Mouse (Mus musculus) retina, postnatal 1 day (tissue): ENCODE data around the gene Sorbs1.

Experiments
- DNase-seq: peaks from one replicate; pipeline ENCODE4 v3.0.0-alpha.2; 2012

Sorbs1 gene

GRCm38 (mm10) chr19:40336694-40337093, 176.9 kb downstream of the Sorbs1 start:
- DNase-seq, result no peak

GRCm38 (mm10) chr19:40333905-40334304, 179.7 kb downstream of the Sorbs1 start:
- DNase-seq, result no peak

GRCm38 (mm10) chr19:40333081-40333480, 180.5 kb downstream of the Sorbs1 start:
- no peak for DNase-seq

- DNase-seq, result no peak
Measured at GRCm38 (mm10) chr19:40332303-40332702, 181.3 kb downstream of the Sorbs1 start.

- no peak for DNase-seq
Measured at GRCm38 (mm10) chr19:40331846-40332245, 181.7 kb downstream of the Sorbs1 start.

GRCm38 (mm10) chr19:40326126-40326525, 187.5 kb downstream of the Sorbs1 start:
- no peak for DNase-seq

- DNase-seq, result no peak
Measured at GRCm38 (mm10) chr19:40325381-40325780, 188.2 kb downstream of the Sorbs1 start.

- DNase-seq, result peak; percentile 76
Measured at GRCm38 (mm10) chr19:40322226-40322625, 191.4 kb downstream of the Sorbs1 start.

GRCm38 (mm10) chr19:40319199-40319598, 194.4 kb downstream of the Sorbs1 start:
- no peak for DNase-seq

GRCm38 (mm10) chr19:40318511-40318910, 195.1 kb downstream of the Sorbs1 start:
- no peak for DNase-seq

- no peak for DNase-seq
Measured at GRCm38 (mm10) chr19:40317001-40317400, 196.6 kb downstream of the Sorbs1 start.

GRCm38 (mm10) chr19:40314252-40314651, 199.3 kb downstream of the Sorbs1 start:
- no peak for DNase-seq

GRCm38 (mm10) chr19:40311631-40312030, 201.9 kb downstream of the Sorbs1 start:
- DNase-seq, result no peak

GRCm38 (mm10) chr19:40310410-40311130, 203.0 kb downstream of the Sorbs1 start:
- no peak for DNase-seq

GRCm38 (mm10) chr19:40309911-40310310, 203.7 kb downstream of the Sorbs1 start:
- DNase-seq, result no peak

GRCm38 (mm10) chr19:40307550-40307949, 206.0 kb downstream of the Sorbs1 start:
- DNase-seq, result no peak

GRCm38 (mm10) chr19:40306631-40307030, 206.9 kb downstream of the Sorbs1 start:
- DNase-seq, result no peak

GRCm38 (mm10) chr19:40305456-40305855, 208.1 kb downstream of the Sorbs1 start:
- DNase-seq, result no peak

GRCm38 (mm10) chr19:40302916-40303315, 210.7 kb downstream of the Sorbs1 start:
- no peak for DNase-seq

GRCm38 (mm10) chr19:40302477-40302876, 211.1 kb downstream of the Sorbs1 start:
- DNase-seq, result no peak

- DNase-seq, result no peak
Measured at GRCm38 (mm10) chr19:40299983-40300759, 213.4 kb downstream of the Sorbs1 start.

- no peak for DNase-seq
Measured at GRCm38 (mm10) chr19:40299182-40299581, 214.4 kb downstream of the Sorbs1 start.

GRCm38 (mm10) chr19:40298574-40298973, 215.0 kb downstream of the Sorbs1 start:
- no peak for DNase-seq

- no peak for DNase-seq
Measured at GRCm38 (mm10) chr19:40297798-40298144, 215.8 kb downstream of the Sorbs1 start.
